Mouse (Mus musculus) Patski (cell line): Measurements from ENCODE around the gene Shld2. TPM values are rescaled to one million over a fixed set of nuclear protein-coding genes. Genes with fewer than 3 reads are reported as not detected.
"Not testable (repeated sequence)": the region's sequence is repeated elsewhere in the genome, so short reads cannot be mapped to it uniquely, and the experiment has no call there.

Source experiments
- ATAC-seq: fragments of 100-300 bp; one replicate; pipeline ENCODE4 v1.8.0; 2021
- CTCF ChIA-PET: fragments of 350-600 bp; sonication (Branson Sonifier 250); formaldehyde crosslinking; loops from one replicate; lab custom pipeline; 2022; ENCODE audit warnings: inconsistent platforms; lab: Charles Lee
- POLR2A ChIA-PET: fragments of 350-600 bp; sonication (Branson Sonifier 250); formaldehyde crosslinking; loops from one replicate; lab custom pipeline; 2022; ENCODE audit warnings: antibody characterized with exemption, inconsistent platforms; lab: Charles Lee
- DNase-seq: peaks from one replicate; pipeline ENCODE4 v3.0.0-alpha.2; 2011; ENCODE audit warnings: low read depth, low spot score
- H3K27me3 ChIP-seq: fragments of 371-371 bp; one replicate; pipeline ENCODE4 v1.5.1; 2021
- CTCF ChIP-seq: fragments of 100-300 bp; IDR thresholded peaks from one replicate; pipeline ENCODE4 v1.5.1; 2021
- in situ Hi-C: fragments of 300-500 bp; cut with MboI; formaldehyde crosslinking; loops from 3 replicates; pipeline ENCODE4 v1.11.1; 2018; ENCODE audit warnings: low pct_unique_long_range_greater_than_20kb, mixed read lengths
- polyA plus RNA-seq: library from polyadenylated mRNA; unstranded; gene quantifications from one replicate; pipeline ENCODE4 v1.2.3, GENCODE M21; 2021

Gene Shld2
- polyA plus RNA-seq, 1 experiment from 2014 or later: 7.0 TPM

DNA sequence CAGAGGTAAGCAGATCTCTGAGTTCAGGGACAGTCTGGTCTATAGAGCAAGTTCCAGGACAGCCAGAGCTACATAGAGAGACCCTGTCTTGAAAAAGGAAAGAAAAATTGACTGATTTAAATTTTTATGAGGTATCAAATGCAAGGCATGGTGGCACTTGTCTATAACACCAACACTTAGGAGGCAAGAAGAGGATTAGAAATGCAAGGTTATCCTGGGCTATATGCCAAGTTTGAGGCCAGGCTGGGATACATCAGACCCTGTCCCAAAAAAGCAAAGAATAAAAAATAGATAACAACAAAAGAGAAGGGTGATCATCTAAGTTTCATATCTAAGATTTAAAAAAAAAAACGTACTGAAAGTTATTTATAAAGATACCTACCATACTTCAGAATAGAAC lies 20.1 kb downstream of the Shld2 start:
- in situ Hi-C loops: no loop called here
- no peaks in the 10 kb centered on the region for H3K27me3 ChIP-seq
- ChIA-PET CTCF (no interaction called here), POLR2A (no interaction called here)
- no peak for TF ChIP-seq CTCF
- ATAC-seq (no peak), DNase-seq (no peak)

GRCm38 (mm10) chr14:34289259-34290015 lies 20.9 kb downstream of the Shld2 start:
- ATAC-seq: no peak
- POLR2A ChIA-PET: no interaction called here
- in situ Hi-C loops: no loop called here

GRCm38 (mm10) chr14:34288396-34288795 lies 21.9 kb downstream of the Shld2 start:
- POLR2A ChIA-PET: no interaction called here
- in situ Hi-C loops: no loop called here
- CTCF ChIA-PET: interaction anchor here (1.6 kb wide), 1 partner anchor 10 kb away, joined by 3 read pairs; no protein-coding TSS in a partner anchor
- H3K27me3 ChIP-seq: no peaks in the 10 kb centered on the region
- no peak for TF ChIP-seq CTCF
- ATAC-seq: no peak
- DNase-seq: no peak

More at GRCm38 (mm10) chr14:34289259-34290015, 20.9 kb downstream of the Shld2 start:
- no peaks in the 10 kb centered on the region for H3K27me3 ChIP-seq
- TF ChIP-seq CTCF: no peak
- CTCF ChIA-PET: interaction anchor here (1.6 kb wide), 1 partner anchor 9 kb away, joined by 3 read pairs; no protein-coding TSS in a partner anchor
- no peak for DNase-seq

GRCm38 (mm10) chr14:34281736-34282269 lies 28.5 kb downstream of the Shld2 start:
- no peak for DNase-seq
- CTCF ChIA-PET: interaction anchor here (1.3 to 4.2 kb wide), 4 partner anchors 11 to 48 kb away, joined by 3 to 16 read pairs (median 4); no protein-coding TSS in a partner anchor

GRCm38 (mm10) chr14:34280798-34281197 lies 29.5 kb downstream of the Shld2 start:
- POLR2A ChIA-PET: no interaction called here
- in situ Hi-C loops: no loop called here
- no peak for DNase-seq
- no peak for TF ChIP-seq CTCF
- CTCF ChIA-PET: interaction anchor here (1.3 to 1.7 kb wide), 2 partner anchors 16 to 19 kb away, joined by 4 to 5 read pairs; no protein-coding TSS in a partner anchor
- no peaks in the 10 kb centered on the region for H3K27me3 ChIP-seq
- no peak for ATAC-seq

More at GRCm38 (mm10) chr14:34281736-34282269, 28.5 kb downstream of the Shld2 start:
- in situ Hi-C loops: no loop called here
- no peak for TF ChIP-seq CTCF
- no peak for ATAC-seq
- POLR2A ChIA-PET: interaction anchor here (1.6 kb wide), 1 partner anchor 31 kb away, joined by 3 read pairs; no protein-coding TSS in a partner anchor
- no peaks in the 10 kb centered on the region for H3K27me3 ChIP-seq

DNA sequence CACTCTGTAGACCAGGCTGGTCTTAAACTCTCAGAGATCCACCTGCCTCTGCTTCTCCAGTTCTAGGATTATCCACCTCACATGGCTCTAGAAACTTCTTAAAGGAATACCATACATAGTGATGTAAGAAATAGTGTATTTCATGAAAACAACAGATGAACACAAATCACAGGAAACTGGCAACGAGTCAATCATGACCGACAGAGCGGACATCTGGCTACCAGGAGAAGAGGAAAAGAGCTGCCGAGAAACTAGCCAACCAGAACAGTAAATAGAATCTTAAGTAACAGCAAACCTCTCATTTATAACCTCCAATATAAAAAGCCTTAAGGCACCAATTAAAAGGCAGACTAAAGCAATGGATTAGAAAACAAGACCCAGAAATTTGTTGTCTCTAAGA lies 30.6 kb downstream of the Shld2 start:
- ATAC-seq (no peak), DNase-seq (no peak)
- ChIA-PET CTCF (no interaction called here), POLR2A (no interaction called here)
- H3K27me3 ChIP-seq: no peaks in the 10 kb centered on the region
- no peak for TF ChIP-seq CTCF
- in situ Hi-C loops: no loop called here

DNA sequence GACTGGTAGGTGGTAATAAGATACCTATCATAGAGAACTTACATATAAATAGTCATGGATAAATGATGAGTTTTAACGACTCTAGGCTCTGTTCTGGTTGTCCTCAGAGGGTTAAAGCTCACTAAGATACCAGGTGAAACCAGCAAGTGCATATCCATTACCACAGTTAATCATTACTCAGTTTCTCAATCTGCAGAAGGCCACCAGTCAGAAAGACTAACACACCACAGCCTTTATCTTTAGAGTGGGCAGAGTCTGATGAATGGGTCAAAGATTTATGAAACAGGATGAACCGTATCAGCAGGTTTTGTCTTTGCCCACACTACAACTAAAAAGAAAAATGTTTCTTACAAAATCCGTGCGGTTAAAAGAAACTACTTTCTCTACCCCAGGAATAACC lies 35.1 kb downstream of the Shld2 start:
- no peak for TF ChIP-seq CTCF
- ChIA-PET CTCF (interaction anchor here (1.1 to 1.4 kb wide), 3 partner anchors 10 to 88 kb away, joined by 3 to 6 read pairs (median 3); no protein-coding TSS in a partner anchor), POLR2A (no interaction called here)
- DNase-seq (no peak), ATAC-seq (no peak)
- in situ Hi-C loops: no loop called here
- no peaks in the 10 kb centered on the region for H3K27me3 ChIP-seq

DNA sequence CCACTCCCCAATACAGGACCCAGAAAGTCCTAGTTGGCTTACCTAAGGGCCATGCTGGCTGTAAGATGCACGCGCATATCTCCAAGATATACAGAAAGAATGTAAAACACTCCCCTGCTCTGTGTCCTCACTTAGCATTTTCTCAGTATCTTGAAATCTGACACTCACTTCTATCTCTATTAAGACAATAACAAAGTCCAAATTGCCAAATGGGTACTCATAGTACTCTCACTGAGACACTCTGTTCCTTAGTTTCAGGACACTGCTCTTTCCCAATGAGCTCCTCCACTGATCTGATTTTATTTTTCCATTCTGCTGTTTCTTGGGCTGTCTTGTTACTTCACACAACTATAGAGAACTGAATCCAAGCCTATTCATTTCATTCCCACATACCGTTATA lies 36.2 kb downstream of the Shld2 start:
- no peak for TF ChIP-seq CTCF
- no peak for ATAC-seq
- ChIA-PET CTCF (interaction anchor here (1.3 to 1.4 kb wide), 2 partner anchors 9 to 89 kb away, joined by 3 to 6 read pairs; no protein-coding TSS in a partner anchor), POLR2A (no interaction called here)
- H3K27me3 ChIP-seq: no peaks in the 10 kb centered on the region
- DNase-seq: no peak
- in situ Hi-C loops: loop anchor here (5.0 to 25.0 kb wide), 3 partner anchors 43 to 288 kb away; no protein-coding TSS in a partner anchor

GRCm38 (mm10) chr14:34273280-34273679 lies 37.0 kb downstream of the Shld2 start:
- no peaks in the 10 kb centered on the region for H3K27me3 ChIP-seq
- TF ChIP-seq CTCF: peak; percentile 36
- no peak for DNase-seq
- POLR2A ChIA-PET: no interaction called here
- in situ Hi-C loops: loop anchor here (5.0 to 25.0 kb wide), 3 partner anchors 44 to 289 kb away; no protein-coding TSS in a partner anchor
- no peak for ATAC-seq
- CTCF ChIA-PET: interaction anchor here (0.9 to 1.2 kb wide), 3 partner anchors 86 to 129 kb away, joined by 3 to 5 read pairs (median 3); no protein-coding TSS in a partner anchor

GRCm38 (mm10) chr14:34268046-34268445 lies 42.2 kb downstream of the Shld2 start:
- no peaks in the 10 kb centered on the region for H3K27me3 ChIP-seq
- TF ChIP-seq CTCF: no peak
- DNase-seq (no peak), ATAC-seq (no peak)
- in situ Hi-C loops: loop anchor here (25.0 kb wide), 1 partner anchor 294 kb away; no protein-coding TSS in a partner anchor
- ChIA-PET POLR2A (no interaction called here), CTCF (interaction anchor here (0.9 kb wide), 1 partner anchor 103 kb away, joined by 3 read pairs; no protein-coding TSS in a partner anchor)

DNA sequence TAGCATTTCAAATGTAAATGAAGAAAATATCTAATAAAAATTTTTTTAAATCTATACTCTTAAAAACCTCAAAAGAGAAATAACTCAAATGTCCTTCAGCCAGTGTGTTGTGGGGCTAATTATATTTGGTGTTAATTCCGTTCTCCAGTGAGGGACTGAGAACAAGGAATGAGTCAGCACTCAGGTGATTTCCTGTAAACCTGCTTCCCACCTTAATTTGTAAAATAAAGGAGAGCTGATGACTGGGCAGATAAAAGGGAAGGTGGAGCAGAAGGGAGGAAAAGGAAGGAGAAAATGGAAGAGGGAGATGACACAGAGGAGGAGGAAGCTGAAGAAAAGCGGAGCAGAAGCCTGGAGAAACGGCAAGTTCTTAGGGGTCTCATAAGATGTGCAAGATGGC lies 51.8 kb downstream of the Shld2 start:
- ATAC-seq, POLR2A ChIA-PET, CTCF ChIA-PET, DNase-seq, H3K27me3 ChIP-seq: not testable (repeated sequence)
- in situ Hi-C loops: loop anchor here (25.0 kb wide), 1 partner anchor 304 kb away; no protein-coding TSS in a partner anchor
